Mouse (Mus musculus) neural tube, embryonic 12.5 days (tissue): ENCODE measurements around the gene Ubl4b. TPM values are rescaled to one million over a fixed set of nuclear protein-coding genes. Genes with fewer than 3 reads are reported as not detected.

ENCODE experiments used
- ATAC-seq: fragments of 200-750 bp; cut with Nextera tagmentation; 2 replicates; pipeline ENCODE4 v1.8.0; 2017; ENCODE audit warnings: low read depth, mild to moderate bottlenecking, moderate TSS enrichment, moderate library complexity; ENCODE audit not compliant: low FRiP score
- H3K27ac ChIP-seq: fragments of 300-500 bp; sonication (generic); 2 replicates; pipeline ENCODE4 v1.5.1; 2016
- H3K27me3 ChIP-seq: fragments of 300-500 bp; sonication (generic); replicated peaks from 2 replicates; pipeline ENCODE4 v1.6.1; 2016; ENCODE audit warnings: mild to moderate bottlenecking
- H3K36me3 ChIP-seq: fragments of 300-500 bp; sonication (generic); 2 replicates; pipeline ENCODE4 v1.6.1; 2016; ENCODE audit warnings: mild to moderate bottlenecking
- H3K4me1 ChIP-seq: fragments of 300-500 bp; sonication (generic); 2 replicates; pipeline ENCODE4 v1.6.1; 2016
- H3K4me2 ChIP-seq: fragments of 300-500 bp; sonication (generic); replicated peaks from 2 replicates; pipeline ENCODE4 v1.6.1; 2016; ENCODE audit warnings: mild to moderate bottlenecking
- H3K4me3 ChIP-seq: fragments of 300-500 bp; sonication (generic); 2 replicates; pipeline ENCODE4 v1.5.1; 2016
- H3K9ac ChIP-seq: fragments of 300-500 bp; sonication (generic); 2 replicates; pipeline ENCODE4 v1.6.1; 2016; ENCODE audit warnings: mild to moderate bottlenecking
- H3K9me3 ChIP-seq: fragments of 300-500 bp; sonication (generic); 2 replicates; pipeline ENCODE4 v1.6.1; 2016; ENCODE audit warnings: mild to moderate bottlenecking
- WGBS: fragments of 180-500 bp; shearing (Covaris S2); methylation state at CpG from one replicate; pipeline ENCODE4 v1.1.7; 2016; 5-methylcytosine and 5-hydroxymethylcytosine counted together
- polyA plus RNA-seq: library from polyadenylated mRNA; unstranded; fragments of >200 nt; fragmentation: Nextera tagmentation; extraction: Ambion mirVana; gene quantifications from 2 replicates; pipeline ENCODE4 v1.2.1, GENCODE M21; 2016

The Ubl4b gene
- polyA plus RNA-seq, 1 experiment from 2014 or later, result not detected

GRCm38 (mm10) chr3:107508696-107509095 is 46.2 kb downstream of the Ubl4b start:
- WGBS, result 78% methylated on average over 8 of the region's 8 CpGs
- Histone ChIP-seq H3K27ac (no peak overlapping the region), H3K27me3 (no peaks in the 10 kb centered on the region), H3K36me3 (no peaks in the 10 kb centered on the region), H3K4me2 (no peak overlapping the region), H3K9me3 (no peaks in the 10 kb centered on the region), H3K4me3 (no peak overlapping the region), H3K4me1 (peaks cover 15% of the 10 kb centered on the region), H3K9ac (no peak overlapping the region)
- no peak for ATAC-seq

GRCm38 (mm10) chr3:107507966-107508365 is 46.9 kb downstream of the Ubl4b start:
- no peak overlapping the region for H3K4me2 ChIP-seq
- 78% methylated on average over 9 of the region's 9 CpGs for WGBS
- ATAC-seq, result no peak
- H3K36me3 ChIP-seq, result no peaks in the 10 kb centered on the region
- H3K9me3 ChIP-seq, result no peaks in the 10 kb centered on the region
- H3K4me3 ChIP-seq, result no peak overlapping the region
- H3K27me3 ChIP-seq, result no peaks in the 10 kb centered on the region
- peaks cover 15% of the 10 kb centered on the region for H3K4me1 ChIP-seq
- no peak overlapping the region for H3K27ac ChIP-seq
- no peak overlapping the region for H3K9ac ChIP-seq

GRCm38 (mm10) chr3:107506531-107506930 is 48.3 kb downstream of the Ubl4b start:
- H3K9me3 ChIP-seq, result no peaks in the 10 kb centered on the region
- WGBS, result 55% methylated on average over 4 of the region's 4 CpGs
- no peak overlapping the region for H3K4me3 ChIP-seq
- H3K27ac ChIP-seq, result no peak overlapping the region
- H3K9ac ChIP-seq, result no peak overlapping the region
- no peak for ATAC-seq
- H3K36me3 ChIP-seq, result no peaks in the 10 kb centered on the region
- no peaks in the 10 kb centered on the region for H3K27me3 ChIP-seq
- H3K4me2 ChIP-seq, result no peak overlapping the region
- peaks cover 23% of the 10 kb centered on the region for H3K4me1 ChIP-seq

- Histone ChIP-seq H3K4me2 (0 out of 2 replicates have a peak overlapping the region, but pooled peaks have one; percentile 9), H3K4me1 (peaks cover 26% of the 10 kb centered on the region), H3K27me3 (no peaks in the 10 kb centered on the region), H3K9ac (no peak overlapping the region), H3K36me3 (no peaks in the 10 kb centered on the region), H3K27ac (no peak overlapping the region), H3K9me3 (no peaks in the 10 kb centered on the region), H3K4me3 (no peak overlapping the region)
- WGBS, result 24% methylated on average over 4 of the region's 4 CpGs
- peak; percentile 80 for ATAC-seq
Measured at GRCm38 (mm10) chr3:107505464-107506367, 49.2 kb downstream of the Ubl4b start.

- Histone ChIP-seq H3K4me3 (no peak overlapping the region), H3K4me2 (no peak overlapping the region), H3K9me3 (no peaks in the 10 kb centered on the region; the same call in 1 of the 2 replicates), H3K27me3 (no peaks in the 10 kb centered on the region), H3K36me3 (no peaks in the 10 kb centered on the region), H3K27ac (no peak overlapping the region), H3K4me1 (peaks cover 26% of the 10 kb centered on the region), H3K9ac (no peak overlapping the region)
- WGBS, result 70% methylated on average over 1 of the region's 1 CpGs
- ATAC-seq, result no peak
Measured at GRCm38 (mm10) chr3:107504542-107504941, 50.3 kb downstream of the Ubl4b start.

GRCm38 (mm10) chr3:107503716-107504115 is 51.2 kb downstream of the Ubl4b start:
- H3K27me3 ChIP-seq, result no peaks in the 10 kb centered on the region
- H3K9ac ChIP-seq, result no peak overlapping the region
- no peak overlapping the region for H3K27ac ChIP-seq
- H3K36me3 ChIP-seq, result no peaks in the 10 kb centered on the region
- no peak for ATAC-seq
- H3K4me3 ChIP-seq, result no peak overlapping the region
- H3K4me1 ChIP-seq, result peaks cover 26% of the 10 kb centered on the region
- 74% methylated on average over 2 of the region's 2 CpGs for WGBS
- H3K4me2 ChIP-seq, result no peak overlapping the region
- H3K9me3 ChIP-seq, result no peaks in the 10 kb centered on the region; the same call in 1 of the 2 replicates

Other genes starting within 250 kb of the Ubl4b start
- gene Rbm15, start 221.4 kb downstream of the Ubl4b start, polyA plus RNA-seq, result 10.3 and 14.1 TPM in 2 replicates
- 0.45 and 0.71 TPM in 2 replicates for gene Kcnc4, start 95.5 kb downstream of the Ubl4b start, polyA plus RNA-seq
- 3.3 and 5.2 TPM in 2 replicates for gene Slc6a17, start 37.1 kb downstream of the Ubl4b start, polyA plus RNA-seq
- gene Alx3, start 40.0 kb upstream of the Ubl4b start, polyA plus RNA-seq, result 0.33 and 0.65 TPM in 2 replicates
- gene Gm10961, start 76.2 kb upstream of the Ubl4b start, polyA plus RNA-seq, result not detected in 2 replicates
- 123 and 129 TPM in 2 replicates for gene Strip1, start 76.6 kb upstream of the Ubl4b start, polyA plus RNA-seq
- 123 and 137 TPM in 2 replicates for gene Ahcyl1, start 141.5 kb upstream of the Ubl4b start, polyA plus RNA-seq
- gene Csf1, start 205.4 kb upstream of the Ubl4b start, polyA plus RNA-seq, result 7.2 and 8.1 TPM in 2 replicates